Comparison of ENCODE assay signal across 9 mouse cellular contexts in the genomic region with DNA sequence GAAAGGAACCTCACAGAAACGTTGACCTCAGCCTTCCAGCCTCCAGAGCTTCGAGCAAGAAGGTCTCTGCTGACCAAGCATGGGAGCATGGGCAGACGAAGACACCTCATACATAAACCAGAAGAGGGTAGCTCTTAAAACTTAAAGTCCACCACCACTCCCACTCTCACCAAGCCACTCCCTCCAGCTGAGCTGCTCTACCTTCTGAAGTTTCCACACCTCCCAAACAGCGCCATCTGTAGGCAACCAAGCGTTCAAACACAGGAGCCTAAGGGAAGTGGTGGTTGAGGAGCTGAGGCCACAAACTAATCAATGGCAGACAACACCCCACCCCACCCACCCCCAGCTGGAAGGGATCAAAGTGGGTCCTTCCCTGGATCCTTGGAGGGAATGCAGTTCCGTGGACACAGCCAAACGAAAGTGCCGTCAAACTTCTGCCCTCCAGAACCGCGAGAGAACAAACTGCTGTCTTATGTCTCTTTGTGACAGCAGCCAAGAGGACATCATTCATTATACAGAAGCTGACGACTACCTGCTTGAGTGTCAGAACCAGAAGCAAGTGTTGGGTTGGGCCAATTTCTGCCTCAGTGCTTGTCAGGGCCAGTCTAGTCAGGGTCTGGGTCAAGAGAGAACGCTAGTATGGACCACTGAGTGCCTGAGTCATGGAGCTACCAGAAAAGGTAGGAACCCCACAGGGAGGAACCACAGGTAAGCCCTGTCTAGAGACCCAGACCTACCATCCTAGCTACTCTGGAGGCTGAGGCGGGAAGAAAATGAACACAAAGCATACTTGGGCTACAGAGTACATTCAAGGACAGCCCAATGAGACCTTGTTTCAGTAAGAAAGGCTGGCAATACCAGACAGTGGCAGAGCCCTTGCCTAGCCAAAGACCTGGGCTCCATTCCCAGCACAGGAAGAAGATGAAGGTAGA. TPM values are rescaled to one million over a fixed set of nuclear protein-coding genes. Genes with fewer than 3 reads are reported as not detected.
A peak's percentile ranks its signal among the peaks of the same experiment; 100 is the strongest.
DNase-seq lines count a peak whose midpoint lies in the region; ATAC-seq and TF ChIP-seq lines count a peak whose summit lies in the region.
"Had no signal": no experiment of that assay in that cellular context is flagged by ENCODE, and none has a peak within 500 bp of the region (broad histone marks: within the 10 kb centered on the region; RNA-seq: fewer than 3 reads in every experiment).

No protein-coding gene starts in this region.

- TF ChIP-seq EP300 in heart, postnatal 0 days (IDR thresholded peaks at IDR 0.05; ENCODE audit: low read depth): no peak

- no peak for ATAC-seq in heart, postnatal 0 days (ENCODE audit: insufficient read depth, low read depth)
- no peak for ATAC-seq in lung, embryonic 14.5 days (ENCODE audit: insufficient read depth)
- no peak for ATAC-seq in cerebellum, adult (ENCODE audit: insufficient number of reproducible peaks, low FRiP score, low TSS enrichment)
- ATAC-seq: Patski had no signal

- H3K4me1 ChIP-seq in testis, adult 2 months (ENCODE audit: control insufficient read depth, insufficient read depth, low read length): peaks cover 6% of the 10 kb centered on the region
- H3K4me1 ChIP-seq in heart, postnatal 0 days (ENCODE audit: control insufficient read depth, insufficient read depth): peaks cover 17% of the 10 kb centered on the region
- peaks cover 17% of the 10 kb centered on the region for H3K4me1 ChIP-seq in lung, embryonic 14.5 days (ENCODE audit: insufficient read depth)

- 74% methylated on average over 13 of the region's 13 CpGs for WGBS in heart, postnatal 0 days
- 70% methylated on average over 13 of the region's 13 CpGs for WGBS in lung, embryonic 14.5 days

- H3K27me3 ChIP-seq in testis, adult 2 months (ENCODE audit: control insufficient read depth, insufficient read depth, low read length): no peaks in the 10 kb centered on the region
- no peaks in the 10 kb centered on the region for H3K27me3 ChIP-seq in heart, postnatal 0 days (ENCODE audit: control insufficient read depth, insufficient read depth, low read length)
- H3K27me3 ChIP-seq in lung, embryonic 14.5 days (ENCODE audit: insufficient read depth, low read length): no peaks in the 10 kb centered on the region
- H3K27me3 ChIP-seq: Patski had no signal

- peak; percentile 47; the same call in 1 of the 2 replicates for TF ChIP-seq CTCF in testis, adult 2 months (IDR thresholded peaks at IDR 0.05; ENCODE audit: control insufficient read depth, insufficient read depth, insufficient replicate concordance, low read depth, low read length)
- TF ChIP-seq CTCF in heart, postnatal 0 days (IDR thresholded peaks at IDR 0.05; ENCODE audit: low read depth): peak; percentile 39
- peak; percentile 58 for TF ChIP-seq CTCF in lung, embryonic 14.5 days (IDR thresholded peaks at IDR 0.05; ENCODE audit: low read depth)

- H3K9ac ChIP-seq in heart, postnatal 0 days (replicated peaks; ENCODE audit: low read depth, low read length): no peak overlapping the region
- no peak overlapping the region for H3K9ac ChIP-seq in lung, embryonic 14.5 days

- peak overlapping the region; percentile 87 for H3K27ac ChIP-seq in testis, adult 2 months (ENCODE audit: control insufficient read depth, insufficient read depth, low read depth, low read length)
- H3K27ac ChIP-seq in heart, postnatal 0 days (ENCODE audit: low read depth): peak overlapping the region; percentile 83
- peak overlapping the region; percentile 91 for H3K27ac ChIP-seq in lung, embryonic 14.5 days (ENCODE audit: low read depth)

- TF ChIP-seq POLR2A in testis, adult 2 months (IDR thresholded peaks at IDR 0.05; ENCODE audit: control insufficient read depth, low read depth, low read length): no peak

- H3K4me2 ChIP-seq in heart, postnatal 0 days (ENCODE audit: low read depth, low read length): no peak overlapping the region
- H3K4me2 ChIP-seq in lung, embryonic 14.5 days: no peak overlapping the region

- H3K4me3 ChIP-seq in testis, adult 2 months (ENCODE audit: control insufficient read depth, low read depth, low read length): no peak overlapping the region
- no peak overlapping the region for H3K4me3 ChIP-seq in heart, postnatal 0 days (ENCODE audit: low read depth, low read length)
- H3K4me3 ChIP-seq in lung, embryonic 14.5 days (ENCODE audit: low read depth, low read length): no peak overlapping the region

- no peaks in the 10 kb centered on the region for H3K36me3 ChIP-seq in testis, adult 2 months (ENCODE audit: control insufficient read depth, insufficient read depth, low read length)
- no peaks in the 10 kb centered on the region for H3K36me3 ChIP-seq in heart, postnatal 0 days (replicated peaks; ENCODE audit: control insufficient read depth, insufficient read depth, low read length)
- H3K36me3 ChIP-seq in lung, embryonic 14.5 days (ENCODE audit: insufficient read depth): no peaks in the 10 kb centered on the region

- DNase-seq in cerebellum, postnatal 14 days: peak; percentile 15 to 37
- DNase-seq in cerebellum, adult 9-11 months: no peak
- no peak for DNase-seq in testis, postnatal 14 days (ENCODE audit: low spot score)
- no peak for DNase-seq in heart, postnatal 0 days (ENCODE audit: low spot score)
- peak; percentile 43 for DNase-seq in lung, embryonic 14.5 days
- DNase-seq in thymus, postnatal 25 days: peak; percentile 56

- no peaks in the 10 kb centered on the region for H3K9me3 ChIP-seq in heart, postnatal 0 days (replicated peaks; ENCODE audit: control insufficient read depth, low read length)
- H3K9me3 ChIP-seq in lung, embryonic 14.5 days (ENCODE audit: low read depth, low read length): no peaks in the 10 kb centered on the region; the same call in 1 of the 2 replicates

RNA-seq across cellular contexts. Expression of a gene that starts 59.8 kb away (rescaled TPM):
- 131 and 231 TPM in 2 replicates for polyA plus RNA-seq in testis, adult 2 months (2012; rRNA removed)
- 52.6 and 65.3 TPM in 2 replicates for total RNA-seq in heart, postnatal 0 days (2014; rRNA removed; ENCODE audit: low replicate concordance)
- 203 and 213 TPM in 2 replicates for polyA plus RNA-seq in heart, postnatal 0 days (2015; fragmentation: Nextera tagmentation; extraction: Ambion mirVana)
- polyA plus RNA-seq in lung, embryonic 14.5 days (2014; fragmentation: Nextera tagmentation; extraction: Ambion mirVana): 215 and 218 TPM in 2 replicates

Comparison
In these comparisons a context has a peak if more than half of its experiments do, and no peak if none do; other contexts are left out.
1. DNase-seq: peak in cerebellum, postnatal 14 days (2 of 2), lung, embryonic 14.5 days (single experiment) and thymus, postnatal 25 days (single experiment); none in cerebellum, adult 9-11 months (single experiment), testis, postnatal 14 days (single experiment) and heart, postnatal 0 days (single experiment).
2. Peak in every context shown above with its lines, with median percentiles within 50 percentile points of each other: H3K27ac ChIP-seq and CTCF ChIP-seq.